Mouse (Mus musculus): ENCODE results near the gene Mdga1. TPM values are rescaled to one million over a fixed set of nuclear protein-coding genes. Genes with fewer than 3 reads are reported as not detected.
A peak's percentile ranks its signal among the peaks of the same experiment; 100 is the strongest.

Mdga1 gene
- total RNA-seq, 2 experiments from 2014 or later: 16.0 to 22.2 TPM

GRCm38 (mm10) chr17:29928751-29929237, 41.1 kb downstream of the Mdga1 start:
- intact Hi-C loops (cut with DNase I): no loop called here

GRCm38 (mm10) chr17:29925608-29926606, 44.0 kb downstream of the Mdga1 start:
- intact Hi-C loops (cut with DNase I): no loop called here

More at GRCm38 (mm10) chr17:29928751-29929237, 41.1 kb downstream of the Mdga1 start:
- DNase-seq: peak; percentile 60 to 65

GRCm38 (mm10) chr17:29920089-29920488, 49.8 kb downstream of the Mdga1 start:
- intact Hi-C loops (cut with DNase I): no loop called here
- DNase-seq: peak in 1 of 2 experiments; percentile 16

More at GRCm38 (mm10) chr17:29925608-29926606, 44.0 kb downstream of the Mdga1 start:
- no peak for DNase-seq

- intact Hi-C loops (cut with DNase I): no loop called here
- DNase-seq: no peak
These were observed 50.4 kb downstream of the Mdga1 start for GRCm38 (mm10) chr17:29919552-29919920.

- intact Hi-C loops (cut with DNase I): no loop called here
- no peak for DNase-seq
These were observed 50.9 kb downstream of the Mdga1 start for GRCm38 (mm10) chr17:29918791-29919551.

GRCm38 (mm10) chr17:29916968-29917367, 52.9 kb downstream of the Mdga1 start:
- intact Hi-C loops (cut with DNase I): no loop called here

GRCm38 (mm10) chr17:29915820-29916219, 54.1 kb downstream of the Mdga1 start:
- no peak for DNase-seq
- intact Hi-C loops (cut with DNase I): no loop called here

More at GRCm38 (mm10) chr17:29916968-29917367, 52.9 kb downstream of the Mdga1 start:
- DNase-seq: no peak

- DNase-seq: no peak
- intact Hi-C loops (cut with DNase I): no loop called here
These were observed 56.5 kb downstream of the Mdga1 start for GRCm38 (mm10) chr17:29913301-29913965.

- no peak for DNase-seq
These were observed 57.2 kb downstream of the Mdga1 start for GRCm38 (mm10) chr17:29912733-29913132.

GRCm38 (mm10) chr17:29909031-29909430, 60.9 kb downstream of the Mdga1 start:
- intact Hi-C loops (cut with DNase I): no loop called here
- no peak for DNase-seq

More at GRCm38 (mm10) chr17:29912733-29913132, 57.2 kb downstream of the Mdga1 start:
- intact Hi-C loops (cut with DNase I): no loop called here

GRCm38 (mm10) chr17:29904694-29905093, 65.2 kb downstream of the Mdga1 start:
- intact Hi-C loops (cut with DNase I): no loop called here

GRCm38 (mm10) chr17:29902406-29903155, 67.3 kb downstream of the Mdga1 start:
- intact Hi-C loops (cut with DNase I): no loop called here
- DNase-seq: no peak

More at GRCm38 (mm10) chr17:29904694-29905093, 65.2 kb downstream of the Mdga1 start:
- DNase-seq: no peak

GRCm38 (mm10) chr17:29900289-29900688, 69.6 kb downstream of the Mdga1 start:
- intact Hi-C loops (cut with DNase I): no loop called here

GRCm38 (mm10) chr17:29896181-29897054, 73.5 kb downstream of the Mdga1 start:
- DNase-seq: peak in 1 of 2 experiments; percentile 34
- intact Hi-C loops (cut with DNase I): no loop called here

More at GRCm38 (mm10) chr17:29900289-29900688, 69.6 kb downstream of the Mdga1 start:
- DNase-seq: no peak

GRCm38 (mm10) chr17:29895566-29895965, 74.3 kb downstream of the Mdga1 start:
- intact Hi-C loops (cut with DNase I): no loop called here
- DNase-seq: no peak

GRCm38 (mm10) chr17:29894965-29895364, 74.9 kb downstream of the Mdga1 start:
- DNase-seq: no peak
- intact Hi-C loops (cut with DNase I): no loop called here

- intact Hi-C loops (cut with DNase I): no loop called here
These were observed 79.3 kb downstream of the Mdga1 start for GRCm38 (mm10) chr17:29890451-29891110.

More at GRCm38 (mm10) chr17:29890451-29891110, 79.3 kb downstream of the Mdga1 start:
- DNase-seq: no peak

Measured in heart, postnatal 14 days (tissue).